ENCODE assay signal across 26 mouse cellular contexts in genomic region chr11:83572834-83573233, GRCm38 (mm10). TPM values are rescaled to one million over a fixed set of nuclear protein-coding genes. Genes with fewer than 3 reads are reported as not detected.
DNase-seq lines count a peak whose midpoint lies in the region; ATAC-seq and TF ChIP-seq lines count a peak whose summit lies in the region.
"Had no signal": no experiment of that assay in that cellular context is flagged by ENCODE, and none has a peak within 500 bp of the region (broad histone marks: within the 10 kb centered on the region; RNA-seq: fewer than 3 reads in every experiment).

No protein-coding gene starts in this region.

- H3K4me2 ChIP-seq in intestine, embryonic 16.5 days (ENCODE audit: low read depth, low read length), result no peak overlapping the region
- no peak overlapping the region for H3K4me2 ChIP-seq in stomach, postnatal 0 days (replicated peaks; ENCODE audit: low read depth)
- H3K4me2 ChIP-seq: embryonic facial prominence, embryonic 13.5 days; forebrain, embryonic 12.5 days; hindbrain, embryonic 12.5 days had no signal

- TF ChIP-seq CTCF in stomach, postnatal 0 days (IDR thresholded peaks at IDR 0.05; ENCODE audit: low read depth), result no peak
- no peak for TF ChIP-seq CTCF in kidney, adult 2 months (conservative IDR thresholded peaks at IDR 0.05; ENCODE audit: insufficient read depth, insufficient read length, low read depth, low read length)

- peak; percentile 88 for DNase-seq in heart, adult 11 months
- no peak for DNase-seq in heart, adult 18-20 months
- DNase-seq in R1 (ENCODE audit: low read depth, low spot score), result peak; percentile 26
- peak; percentile 40 for DNase-seq in stomach, postnatal 0 days (ENCODE audit: low spot score)
- DNase-seq in left cerebral cortex, adult 8-10 months (ENCODE audit: low spot score in 2 of 2), result no peak
- no peak for DNase-seq in kidney, adult 2 months
- DNase-seq: adrenal gland, adult 8-10 months; cerebellum, adult 11-12 months; cerebellum, adult 9-10 months; cerebellum, postnatal 36 days; forebrain, postnatal 0 days had no signal

- peak; percentile 52; the same call in 1 of the 2 replicates for ATAC-seq in intestine, embryonic 16.5 days
- ATAC-seq in stomach, postnatal 0 days (ENCODE audit: low FRiP score, low TSS enrichment), result no peak
- ATAC-seq: CD4-positive, CD25-positive, alpha-beta regulatory T cell, adult 4 months; forebrain, postnatal 0 days; hindbrain, embryonic 16.5 days; Patski had no signal

- no peak overlapping the region for H3K9ac ChIP-seq in intestine, embryonic 16.5 days (ENCODE audit: low read depth, low read length)
- no peak overlapping the region for H3K9ac ChIP-seq in stomach, postnatal 0 days (ENCODE audit: low read length)
- H3K9ac ChIP-seq: embryonic facial prominence, embryonic 13.5 days; forebrain, embryonic 12.5 days; forebrain, postnatal 0 days; hindbrain, embryonic 12.5 days had no signal

- no peaks in the 10 kb centered on the region for H3K9me3 ChIP-seq in intestine, embryonic 16.5 days (ENCODE audit: control insufficient read depth, low read length)
- H3K9me3 ChIP-seq in stomach, postnatal 0 days (ENCODE audit: control insufficient read depth, low read length), result no peaks in the 10 kb centered on the region
- H3K9me3 ChIP-seq: embryonic facial prominence, embryonic 13.5 days; forebrain, embryonic 12.5 days; heart, embryonic 10.5 days; hindbrain, embryonic 12.5 days had no signal

- TF ChIP-seq POLR2A in kidney, adult 2 months (IDR thresholded peaks at IDR 0.05; ENCODE audit: low read depth, low read length), result no peak

- no peaks in the 10 kb centered on the region for H3K36me3 ChIP-seq in intestine, embryonic 16.5 days (ENCODE audit: control insufficient read depth, insufficient read depth, low read length)
- H3K36me3 ChIP-seq in stomach, postnatal 0 days (ENCODE audit: control insufficient read depth, insufficient read depth, low read length), result no peaks in the 10 kb centered on the region
- no peaks in the 10 kb centered on the region for H3K36me3 ChIP-seq in kidney, adult 2 months (ENCODE audit: control insufficient read depth, insufficient read depth, low read length)
- H3K36me3 ChIP-seq: embryonic facial prominence, embryonic 13.5 days; forebrain, embryonic 12.5 days; heart, embryonic 10.5 days; hindbrain, embryonic 12.5 days had no signal

- H3K27me3 ChIP-seq in intestine, embryonic 16.5 days (replicated peaks; ENCODE audit: control insufficient read depth, insufficient read depth, low read length), result no peaks in the 10 kb centered on the region
- H3K27me3 ChIP-seq in stomach, postnatal 0 days (ENCODE audit: control insufficient read depth, insufficient read depth, low read length), result no peaks in the 10 kb centered on the region
- H3K27me3 ChIP-seq in kidney, adult 2 months (replicated peaks; ENCODE audit: control insufficient read depth, insufficient read depth, low read length), result no peaks in the 10 kb centered on the region
- H3K27me3 ChIP-seq: embryonic facial prominence, embryonic 13.5 days; forebrain, embryonic 12.5 days; hindbrain, embryonic 12.5 days; Patski had no signal

- no peak for TF ChIP-seq EP300 in stomach, postnatal 0 days (optimal IDR thresholded peaks at IDR 0.05)

- no peak overlapping the region for H3K4me3 ChIP-seq in intestine, embryonic 16.5 days (ENCODE audit: low read length)
- no peak overlapping the region for H3K4me3 ChIP-seq in stomach, postnatal 0 days (ENCODE audit: low read depth, low read length)
- no peak overlapping the region for H3K4me3 ChIP-seq in kidney, adult 2 months (ENCODE audit: insufficient read depth, low read depth, low read length)
- H3K4me3 ChIP-seq: embryonic facial prominence, embryonic 13.5 days; forebrain, embryonic 12.5 days; gastrocnemius, adult 2 months; heart, embryonic 10.5 days; hindbrain, embryonic 12.5 days had no signal

- H3K27ac ChIP-seq in intestine, embryonic 16.5 days (ENCODE audit: low read length), result no peak overlapping the region
- no peak overlapping the region for H3K27ac ChIP-seq in stomach, postnatal 0 days (replicated peaks)
- no peak overlapping the region for H3K27ac ChIP-seq in kidney, adult 2 months (ENCODE audit: insufficient read depth, low read depth, low read length)
- H3K27ac ChIP-seq: embryonic facial prominence, embryonic 13.5 days; forebrain, embryonic 12.5 days; gastrocnemius, adult 2 months; heart, embryonic 10.5 days; hindbrain, embryonic 12.5 days had no signal

- 45% methylated on average over 9 of the region's 9 CpGs for WGBS in intestine, embryonic 16.5 days
- 51% methylated on average over 9 of the region's 9 CpGs for WGBS in stomach, postnatal 0 days
- 44% methylated on average over 9 of the region's 9 CpGs for WGBS in kidney, adult 2 months

- no peaks in the 10 kb centered on the region for H3K4me1 ChIP-seq in intestine, embryonic 16.5 days (ENCODE audit: control insufficient read depth, insufficient read depth, low read length)
- no peaks in the 10 kb centered on the region for H3K4me1 ChIP-seq in stomach, postnatal 0 days (replicated peaks; ENCODE audit: control insufficient read depth, insufficient read depth)
- no peaks in the 10 kb centered on the region for H3K4me1 ChIP-seq in kidney, adult 2 months (ENCODE audit: control insufficient read depth, insufficient read depth, low read length)
- H3K4me1 ChIP-seq: embryonic facial prominence, embryonic 13.5 days; forebrain, embryonic 12.5 days; heart, embryonic 10.5 days; hindbrain, embryonic 12.5 days had no signal

RNA-seq across cellular contexts. Expression of gene Ccl9, which starts 5.6 kb away (rescaled TPM):
- total RNA-seq in heart, adult 18-20 months (2021), result 1 to 10 TPM; 5.6 to 8.7 TPM
- 47.6 and 52.6 TPM in 2 replicates for polyA plus RNA-seq in intestine, embryonic 16.5 days (2015; fragmentation: Nextera tagmentation; extraction: Ambion mirVana)
- polyA plus RNA-seq in stomach, postnatal 0 days (2015; fragmentation: Nextera tagmentation; extraction: Ambion mirVana), result 2.5 and 3.5 TPM in 2 replicates
- total RNA-seq in left cerebral cortex, adult 8-10 months (2022), result 10 to 100 TPM in 1 of 4 experiments, 1 to 10 TPM in 3; 2.9 to 10.8 (median 5.0) TPM
- polyA plus RNA-seq in kidney, adult 2 months (2012; rRNA removed), result 0.92 and 1.7 TPM in 2 replicates
- polyA plus RNA-seq: CD4-positive, CD25-positive, alpha-beta regulatory T cell, adult 4 months had no signal

RNA-seq across cellular contexts. Expression of gene Ccl6, which starts 20.1 kb away (rescaled TPM):
- 10 to 100 TPM; 11.8 to 13.3 TPM for total RNA-seq in heart, adult 18-20 months (2021)
- polyA plus RNA-seq in intestine, embryonic 16.5 days (2015; fragmentation: Nextera tagmentation; extraction: Ambion mirVana), result 30.3 and 39.1 TPM in 2 replicates
- 57.9 and 58.5 TPM in 2 replicates for polyA plus RNA-seq in stomach, postnatal 0 days (2015; fragmentation: Nextera tagmentation; extraction: Ambion mirVana)
- 10 to 100 TPM in 2 of 4 experiments, 1 to 10 TPM in 1, under 1 TPM in 1; 0.65 to 29.6 (median 13.0) TPM for total RNA-seq in left cerebral cortex, adult 8-10 months (2022)
- 3.9 and 6.2 TPM in 2 replicates for polyA plus RNA-seq in kidney, adult 2 months (2012; rRNA removed)
- polyA plus RNA-seq: CD4-positive, CD25-positive, alpha-beta regulatory T cell, adult 4 months; Patski had no signal

RNA-seq across cellular contexts. Expression of gene Ccl5, which starts 42.5 kb away (rescaled TPM):
- 10 to 100 TPM in 1 of 2 experiments, 1 to 10 TPM in 1; 2.6 to 10.5 TPM for total RNA-seq in heart, adult 18-20 months (2021)
- 3.5 and 4.8 TPM in 2 replicates for polyA plus RNA-seq in intestine, embryonic 16.5 days (2015; fragmentation: Nextera tagmentation; extraction: Ambion mirVana)
- 0.33 and 1.1 TPM in 2 replicates for polyA plus RNA-seq in stomach, postnatal 0 days (2015; fragmentation: Nextera tagmentation; extraction: Ambion mirVana)
- 1 to 10 TPM in 1 of 4 experiments, not detected in 3; 1.1 TPM for total RNA-seq in left cerebral cortex, adult 8-10 months (2022)
- polyA plus RNA-seq in kidney, adult 2 months (2012; rRNA removed), result 11.5 and 70.3 TPM in 2 replicates
- total RNA-seq: forebrain, postnatal 0 days; gastrocnemius, adult 2 months; gastrocnemius, postnatal 25 days; heart, postnatal 10 days; heart, postnatal 4 days had no signal
- polyA plus RNA-seq: embryonic facial prominence, embryonic 13.5 days; forebrain, embryonic 12.5 days; heart, embryonic 10.5 days; hindbrain, embryonic 12.5 days had no signal

RNA-seq across cellular contexts. Expression of gene Heatr9, which starts 50.9 kb away (rescaled TPM):
- total RNA-seq in heart, adult 18-20 months (2021), result under 1 TPM in 1 of 2 experiments, not detected in 1; 0.26 TPM
- polyA plus RNA-seq in intestine, embryonic 16.5 days (2015; fragmentation: Nextera tagmentation; extraction: Ambion mirVana), result not detected in 2 replicates
- not detected in 2 replicates for polyA plus RNA-seq in stomach, postnatal 0 days (2015; fragmentation: Nextera tagmentation; extraction: Ambion mirVana)
- total RNA-seq in left cerebral cortex, adult 8-10 months (2022), result not detected
- 0.03 TPM in 1 of 2 replicates, not detected in the other for polyA plus RNA-seq in kidney, adult 2 months (2012; rRNA removed)
- total RNA-seq: adrenal gland, adult 8-10 months; adrenal gland, postnatal 36 days; forebrain, postnatal 0 days; gastrocnemius, adult 2 months; gastrocnemius, postnatal 25 days; granulocyte monocyte progenitor cell, adult 5-6 weeks; heart, postnatal 10 days; heart, postnatal 4 days had no signal
- polyA plus RNA-seq: embryonic facial prominence, embryonic 13.5 days; forebrain, postnatal 0 days; heart, embryonic 10.5 days; heart, embryonic 14.5 days; hindbrain, embryonic 12.5 days; hindbrain, embryonic 16.5 days; Patski had no signal

Comparison
In these comparisons a context has a peak if more than half of its experiments do, and no peak if none do; other contexts are left out.
1. DNase-seq: peak in heart, adult 11 months (single experiment), R1 (single experiment) and stomach, postnatal 0 days (single experiment); none in heart, adult 18-20 months (0 of 2), left cerebral cortex, adult 8-10 months (0 of 2) and kidney, adult 2 months (single experiment).
2. RNA of gene Ccl9, which starts 5.6 kb away (polyA plus RNA-seq): 47.6 to 52.6 TPM in intestine, embryonic 16.5 days; 2.5 to 3.5 TPM in stomach, postnatal 0 days and 0.92 to 1.7 TPM in kidney, adult 2 months; every median in the first group is over 10 times any median in the second.